Mouse (Mus musculus): ENCODE measurements at regions not wholly inside any gene's neighbourhood (a gene's known extent, or its start where the extent isn't known, plus 50 kb on each side); places are given as distances from the start of the nearest gene placed in this dataset.

DNA sequence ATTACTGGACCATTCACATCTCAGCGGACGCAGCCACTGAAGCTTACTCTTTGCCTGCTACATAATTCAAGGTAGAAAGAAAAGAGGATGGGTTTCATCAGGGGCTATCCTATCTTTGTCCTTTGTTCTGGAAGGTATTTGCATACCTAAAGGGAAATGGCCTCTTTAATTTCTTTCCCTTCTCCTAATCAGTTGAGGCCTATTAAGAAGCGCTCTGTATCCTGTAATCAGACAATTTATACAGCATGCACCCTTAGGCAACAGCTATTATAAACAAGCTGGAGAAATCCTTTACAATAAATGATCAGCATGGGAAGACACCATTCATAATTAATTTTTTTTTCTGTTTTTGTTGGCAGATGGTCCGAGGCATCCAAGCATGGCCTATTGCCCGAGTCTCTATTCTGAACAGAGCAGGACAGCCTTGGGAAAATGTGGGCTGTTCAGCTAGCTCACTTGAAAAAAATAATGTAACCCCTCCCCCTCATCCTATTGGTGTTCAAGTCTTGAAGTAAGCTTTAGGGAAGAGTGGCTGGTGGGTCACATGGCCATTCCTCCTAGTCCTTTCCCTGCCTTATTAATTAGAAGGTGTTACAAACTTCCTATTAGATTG lies 158.6 kb upstream of the Sall1 start:
- TF ChIP-seq EP300 (IDR thresholded peaks at IDR 0.05; ENCODE audit: low read depth) (no peak), CTCF (IDR thresholded peaks at IDR 0.05; ENCODE audit: low read depth) (no peak)
- Histone ChIP-seq H3K9me3 (ENCODE audit: control insufficient read depth, low read length) (no peaks in the 10 kb centered on the region), H3K9ac (replicated peaks) (no peak overlapping the region), H3K27ac (no peak overlapping the region), H3K4me2 (ENCODE audit: low read depth) (no peak overlapping the region), H3K36me3 (replicated peaks; ENCODE audit: control insufficient read depth, insufficient read depth, low read depth) (no peaks in the 10 kb centered on the region), H3K4me3 (ENCODE audit: insufficient read depth in 1 of 2, low read depth in 2 of 2, low read length in 2 of 2) (no peak overlapping the region), H3K27me3 (ENCODE audit: control insufficient read depth, insufficient read depth, low read length) (no peaks in the 10 kb centered on the region), H3K4me1 (replicated peaks; ENCODE audit: control insufficient read depth in 2 of 2, insufficient read depth in 2 of 2, low read length in 1 of 2) (no peaks in the 10 kb centered on the region)
- DNase-seq (ENCODE audit: low read depth in 3 of 3, low spot score in 3 of 3) (no peak), ATAC-seq (ENCODE audit: insufficient read depth) (no peak)
- WGBS (ENCODE audit: insufficient replicate concordance), result 62% methylated on average over 5 of the region's 5 CpGs

DNA sequence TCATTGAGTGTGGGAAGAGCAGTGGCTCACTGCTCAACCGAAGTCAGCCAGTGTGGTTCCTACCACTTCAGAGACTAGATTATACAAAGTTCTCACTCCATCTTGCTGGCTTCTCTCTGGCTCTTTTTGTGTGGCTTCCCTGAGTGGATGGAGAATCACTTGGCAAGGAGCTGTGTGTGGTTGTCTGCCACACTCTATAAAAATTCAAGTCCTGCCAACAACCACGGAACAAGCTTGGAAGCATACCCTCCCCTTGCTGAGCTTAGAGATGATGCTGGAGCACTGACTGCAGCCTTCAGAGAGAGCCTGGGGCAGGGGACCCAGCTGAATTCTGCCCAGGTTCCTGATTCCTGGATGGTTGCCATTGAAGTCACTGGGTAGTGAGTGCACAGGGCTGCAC lies 156.3 kb upstream of the Sall1 start:
- no peaks in the 10 kb centered on the region for H3K27me3 ChIP-seq (ENCODE audit: control insufficient read depth, insufficient read depth, low read length)
- ATAC-seq (ENCODE audit: insufficient read depth), result no peak
- no peak overlapping the region for H3K4me3 ChIP-seq (ENCODE audit: insufficient read depth in 1 of 2, low read depth in 2 of 2, low read length in 2 of 2)
- H3K9me3 ChIP-seq (ENCODE audit: control insufficient read depth, low read length), result no peaks in the 10 kb centered on the region
- H3K36me3 ChIP-seq (replicated peaks; ENCODE audit: control insufficient read depth, insufficient read depth, low read depth), result no peaks in the 10 kb centered on the region
- WGBS (ENCODE audit: insufficient replicate concordance), result 43% methylated on average over 2 of the region's 2 CpGs
- no peaks in the 10 kb centered on the region for H3K4me1 ChIP-seq (replicated peaks; ENCODE audit: control insufficient read depth in 2 of 2, insufficient read depth in 2 of 2, low read length in 1 of 2)
- no peak overlapping the region for H3K9ac ChIP-seq (replicated peaks)
- H3K4me2 ChIP-seq (ENCODE audit: low read depth), result no peak overlapping the region
- TF ChIP-seq CTCF (IDR thresholded peaks at IDR 0.05; ENCODE audit: low read depth), result no peak
- TF ChIP-seq EP300 (IDR thresholded peaks at IDR 0.05; ENCODE audit: low read depth), result no peak
- no peak overlapping the region for H3K27ac ChIP-seq
- no peak for DNase-seq (ENCODE audit: low read depth in 3 of 3, low spot score in 3 of 3)

DNA sequence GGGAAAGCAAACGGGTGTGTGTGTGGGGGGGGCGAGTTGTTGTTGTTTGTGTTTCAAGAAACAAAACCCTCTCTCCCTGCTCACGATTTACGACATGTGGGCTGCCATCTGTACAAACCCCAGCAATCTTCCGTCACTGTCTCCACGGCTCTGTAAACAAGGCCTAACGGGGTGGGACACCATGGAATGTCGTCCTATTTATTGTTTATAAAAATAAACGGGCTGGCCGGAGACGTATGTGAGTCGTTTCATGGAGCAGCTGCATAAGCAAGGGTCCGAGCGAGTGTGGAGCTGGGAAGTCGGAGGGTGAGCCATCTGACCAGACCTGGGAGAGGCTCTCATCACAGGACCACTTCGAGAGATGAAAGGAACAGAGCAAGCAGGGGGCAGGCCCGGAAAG lies 141.4 kb upstream of the Sall1 start:
- H3K9ac ChIP-seq (replicated peaks), result no peak overlapping the region
- ATAC-seq (ENCODE audit: insufficient read depth) (no peak), DNase-seq (ENCODE audit: low read depth in 3 of 3, low spot score in 3 of 3) (no peak)
- no peaks in the 10 kb centered on the region for H3K4me1 ChIP-seq (replicated peaks; ENCODE audit: control insufficient read depth in 2 of 2, insufficient read depth in 2 of 2, low read length in 1 of 2)
- TF ChIP-seq EP300 (IDR thresholded peaks at IDR 0.05; ENCODE audit: low read depth) (no peak), CTCF (IDR thresholded peaks at IDR 0.05; ENCODE audit: low read depth) (no peak)
- H3K36me3 ChIP-seq (replicated peaks; ENCODE audit: control insufficient read depth, insufficient read depth, low read depth), result no peaks in the 10 kb centered on the region
- H3K27ac ChIP-seq, result no peak overlapping the region
- no peaks in the 10 kb centered on the region for H3K27me3 ChIP-seq (ENCODE audit: control insufficient read depth, insufficient read depth, low read length)
- H3K4me2 ChIP-seq (ENCODE audit: low read depth), result no peak overlapping the region
- H3K9me3 ChIP-seq (ENCODE audit: control insufficient read depth, low read length), result no peaks in the 10 kb centered on the region
- WGBS (ENCODE audit: insufficient replicate concordance), result 34% methylated on average over 17 of the region's 17 CpGs
- H3K4me3 ChIP-seq (ENCODE audit: insufficient read depth in 1 of 2, low read depth in 2 of 2, low read length in 2 of 2), result no peak overlapping the region

DNA sequence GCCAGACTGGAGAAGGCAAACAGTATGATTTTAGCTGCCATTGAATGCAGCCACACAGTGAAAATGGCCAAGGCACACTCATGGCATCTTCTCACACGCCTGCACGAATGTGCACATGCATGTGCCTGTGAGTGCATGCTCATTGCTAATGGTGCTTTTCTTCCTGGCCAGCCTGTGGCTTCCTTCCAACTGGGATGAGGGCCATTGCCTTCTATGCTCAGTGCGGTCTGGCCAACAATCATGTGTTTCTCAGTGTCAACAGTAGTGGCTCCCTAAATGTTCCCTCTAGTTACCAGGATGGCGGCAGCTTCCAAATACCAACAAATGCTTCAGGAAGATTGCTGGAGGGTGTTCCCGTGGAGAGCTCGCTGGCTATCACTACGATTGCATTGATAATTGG lies 131.7 kb upstream of the Sall1 start:
- WGBS (ENCODE audit: insufficient replicate concordance), result 65% methylated on average over 7 of the region's 7 CpGs
- ATAC-seq (ENCODE audit: insufficient read depth), result no peak
- no peak overlapping the region for H3K4me3 ChIP-seq (ENCODE audit: insufficient read depth in 1 of 2, low read depth in 2 of 2, low read length in 2 of 2)

DNA sequence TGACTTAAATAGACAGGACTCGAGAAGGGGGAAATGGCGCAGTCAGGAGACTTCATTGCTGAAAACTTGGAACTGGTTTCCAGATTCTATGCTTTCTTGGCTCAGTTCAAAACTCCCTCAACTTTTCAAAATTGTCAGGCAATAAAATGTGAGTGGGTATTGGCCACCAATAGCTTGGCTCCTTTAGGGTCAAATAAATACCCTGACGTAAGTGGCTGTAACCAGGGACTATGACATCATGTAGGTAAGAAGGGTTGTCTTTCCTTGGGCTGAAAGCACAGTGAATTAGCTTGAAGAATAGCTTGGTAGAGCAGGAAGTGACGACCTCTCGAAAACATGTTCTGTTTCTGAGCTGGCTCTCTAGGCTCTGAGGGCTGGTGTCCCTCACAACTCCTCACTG lies 127.6 kb upstream of the Sall1 start:
- no peaks in the 10 kb centered on the region for H3K4me1 ChIP-seq (replicated peaks; ENCODE audit: control insufficient read depth in 2 of 2, insufficient read depth in 2 of 2, low read length in 1 of 2)
- no peak for ATAC-seq (ENCODE audit: insufficient read depth)
- WGBS (ENCODE audit: insufficient replicate concordance), result 52% methylated on average over 5 of the region's 5 CpGs
- no peak for TF ChIP-seq CTCF (IDR thresholded peaks at IDR 0.05; ENCODE audit: low read depth)
- TF ChIP-seq EP300 (IDR thresholded peaks at IDR 0.05; ENCODE audit: low read depth), result no peak
- H3K36me3 ChIP-seq (replicated peaks; ENCODE audit: control insufficient read depth, insufficient read depth, low read depth), result no peaks in the 10 kb centered on the region
- no peaks in the 10 kb centered on the region for H3K9me3 ChIP-seq (ENCODE audit: control insufficient read depth, low read length)
- H3K4me3 ChIP-seq (ENCODE audit: insufficient read depth in 1 of 2, low read depth in 2 of 2, low read length in 2 of 2), result no peak overlapping the region
- H3K27ac ChIP-seq, result no peak overlapping the region
- DNase-seq (ENCODE audit: low read depth in 3 of 3, low spot score in 3 of 3), result no peak
- no peak overlapping the region for H3K4me2 ChIP-seq (ENCODE audit: low read depth)
- no peaks in the 10 kb centered on the region for H3K27me3 ChIP-seq (ENCODE audit: control insufficient read depth, insufficient read depth, low read length)
- no peak overlapping the region for H3K9ac ChIP-seq (replicated peaks)

More for the DNA sequence above, 131.7 kb upstream of the Sall1 start:
- Histone ChIP-seq H3K27ac (no peak overlapping the region), H3K9me3 (ENCODE audit: control insufficient read depth, low read length) (no peaks in the 10 kb centered on the region), H3K4me1 (replicated peaks; ENCODE audit: control insufficient read depth in 2 of 2, insufficient read depth in 2 of 2, low read length in 1 of 2) (no peaks in the 10 kb centered on the region), H3K4me2 (ENCODE audit: low read depth) (no peak overlapping the region), H3K9ac (replicated peaks) (no peak overlapping the region), H3K27me3 (ENCODE audit: control insufficient read depth, insufficient read depth, low read length) (no peaks in the 10 kb centered on the region), H3K36me3 (replicated peaks; ENCODE audit: control insufficient read depth, insufficient read depth, low read depth) (no peaks in the 10 kb centered on the region)
- TF ChIP-seq CTCF (IDR thresholded peaks at IDR 0.05; ENCODE audit: low read depth), result no peak
- no peak for TF ChIP-seq EP300 (IDR thresholded peaks at IDR 0.05; ENCODE audit: low read depth)
- no peak for DNase-seq (ENCODE audit: low read depth in 3 of 3, low spot score in 3 of 3)
